ENCODE assay signal across 14 mouse cellular contexts in the genomic region with DNA sequence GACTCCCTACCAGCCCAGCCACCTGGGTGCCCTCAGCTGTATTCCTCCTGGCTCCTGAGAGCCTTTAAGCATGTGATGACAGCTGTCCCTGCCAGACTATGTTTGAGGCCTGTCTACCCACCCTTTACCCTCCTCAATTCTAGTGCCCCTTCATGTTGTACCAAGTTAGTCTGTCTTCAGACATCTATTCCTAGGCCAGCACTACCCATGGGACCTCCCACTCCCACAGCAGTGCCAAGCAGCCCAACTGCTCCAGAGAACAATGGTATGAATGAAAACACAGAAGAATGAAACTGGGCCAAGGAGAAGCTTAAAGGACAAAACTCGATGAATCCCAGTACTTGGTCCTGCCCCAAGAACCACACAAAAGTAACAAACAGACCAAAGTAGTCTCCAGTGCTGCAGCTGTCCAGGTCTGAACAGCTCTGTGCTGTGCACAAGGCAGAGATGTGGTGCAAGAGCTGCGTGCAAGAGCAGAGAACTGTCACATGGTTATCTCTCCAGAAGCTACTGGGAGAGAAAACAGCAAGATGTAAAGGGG. TPM values are rescaled to one million over a fixed set of nuclear protein-coding genes. Genes with fewer than 3 reads are reported as not detected.
DNase-seq lines count a peak whose midpoint lies in the region; ATAC-seq lines count a peak whose summit lies in the region.
"Had no signal": no experiment of that assay in that cellular context is flagged by ENCODE, and none has a peak within 500 bp of the region (broad histone marks: within the 10 kb centered on the region; RNA-seq: fewer than 3 reads in every experiment).

No protein-coding gene starts in this region.

- H3K9ac ChIP-seq in forebrain, embryonic 16.5 days (replicated peaks; ENCODE audit: low read depth, low read length) = no peak overlapping the region
- H3K9ac ChIP-seq in midbrain, embryonic 14.5 days (replicated peaks; ENCODE audit: low read length) = no peak overlapping the region
- no peak overlapping the region for H3K9ac ChIP-seq in intestine, embryonic 15.5 days

- peak overlapping the region; percentile 33; the same call in 1 of the 2 replicates for H3K27ac ChIP-seq in forebrain, embryonic 16.5 days (ENCODE audit: low read length)
- no peak overlapping the region for H3K27ac ChIP-seq in midbrain, embryonic 14.5 days (replicated peaks; ENCODE audit: low read depth, low read length)
- H3K27ac ChIP-seq in intestine, embryonic 15.5 days = no peak overlapping the region

- intact Hi-C loops in left cerebral cortex, postnatal 4 days (cut with DNase I) = no loop called here
- intact Hi-C loops in left cerebral cortex, postnatal 25 days (cut with DNase I) = no loop called here

- no peak overlapping the region for H3K4me3 ChIP-seq in forebrain, embryonic 16.5 days (replicated peaks; ENCODE audit: low read length)
- no peak overlapping the region for H3K4me3 ChIP-seq in midbrain, embryonic 14.5 days (replicated peaks; ENCODE audit: low read depth, low read length)
- no peak overlapping the region for H3K4me3 ChIP-seq in intestine, embryonic 15.5 days (replicated peaks)

- no peaks in the 10 kb centered on the region for H3K36me3 ChIP-seq in forebrain, embryonic 16.5 days (ENCODE audit: control insufficient read depth, insufficient read depth)
- peaks cover 12% of the 10 kb centered on the region; the same call in 1 of the 2 replicates for H3K36me3 ChIP-seq in midbrain, embryonic 14.5 days (ENCODE audit: control insufficient read depth, insufficient read depth, low read length)
- peaks cover 4% of the 10 kb centered on the region; the same call in 1 of the 2 replicates for H3K36me3 ChIP-seq in intestine, embryonic 15.5 days

- H3K4me2 ChIP-seq in forebrain, embryonic 16.5 days (ENCODE audit: low read length) = no peak overlapping the region
- no peak overlapping the region for H3K4me2 ChIP-seq in midbrain, embryonic 14.5 days (ENCODE audit: low read length)
- no peak overlapping the region for H3K4me2 ChIP-seq in intestine, embryonic 15.5 days (replicated peaks)

- H3K9me3 ChIP-seq in forebrain, embryonic 16.5 days (ENCODE audit: control insufficient read depth, low read length) = no peaks in the 10 kb centered on the region
- no peaks in the 10 kb centered on the region for H3K9me3 ChIP-seq in midbrain, embryonic 14.5 days (ENCODE audit: control insufficient read depth, low read length)
- H3K9me3 ChIP-seq in intestine, embryonic 15.5 days = no peaks in the 10 kb centered on the region

- H3K27me3 ChIP-seq in forebrain, embryonic 16.5 days (replicated peaks; ENCODE audit: control insufficient read depth, insufficient read depth, low read length) = no peaks in the 10 kb centered on the region
- H3K27me3 ChIP-seq in midbrain, embryonic 14.5 days (ENCODE audit: control insufficient read depth, insufficient read depth, low read length) = no peaks in the 10 kb centered on the region
- H3K27me3 ChIP-seq in intestine, embryonic 15.5 days (replicated peaks) = no peaks in the 10 kb centered on the region

- WGBS in forebrain, embryonic 16.5 days = 38% methylated on average over 2 of the region's 2 CpGs
- 74% methylated on average over 2 of the region's 2 CpGs for WGBS in midbrain, embryonic 14.5 days
- WGBS in intestine, embryonic 15.5 days = 85% methylated on average over 2 of the region's 2 CpGs

- H3K4me1 ChIP-seq in forebrain, embryonic 16.5 days (replicated peaks; ENCODE audit: control insufficient read depth, insufficient read depth, low read length) = peaks cover 16% of the 10 kb centered on the region
- no peaks in the 10 kb centered on the region for H3K4me1 ChIP-seq in midbrain, embryonic 14.5 days (ENCODE audit: control insufficient read depth, insufficient read depth, low read length)
- H3K4me1 ChIP-seq in intestine, embryonic 15.5 days (replicated peaks) = peaks cover 22% of the 10 kb centered on the region

- DNase-seq in frontal cortex, postnatal 14 days (ENCODE audit: low spot score in 2 of 2) = no peak
- peak; percentile 16 for DNase-seq in left cerebral cortex, postnatal 4 days
- DNase-seq in left cerebral cortex, postnatal 25 days (ENCODE audit: low spot score in 2 of 2) = no peak
- DNase-seq in midbrain, embryonic 14.5 days = peak; percentile 17
- DNase-seq in cerebellum, adult 9-10 months = no peak
- DNase-seq: right cerebral cortex, postnatal 25 days had no signal

- peak; percentile 58; the same call in 1 of the 2 replicates for ATAC-seq in frontal cortex, adult (ENCODE audit: low TSS enrichment)
- ATAC-seq in forebrain, embryonic 16.5 days = peak; percentile 51
- ATAC-seq in midbrain, embryonic 14.5 days (ENCODE audit: low FRiP score, low TSS enrichment) = no peak
- no peak for ATAC-seq in intestine, embryonic 15.5 days

RNA-seq across cellular contexts. Expression of a gene that starts 11.7 kb away (rescaled TPM):
- 10 to 100 TPM; 35.1 to 36.1 TPM for total RNA-seq in left cerebral cortex, postnatal 4 days (2021)
- total RNA-seq in left cerebral cortex, postnatal 25 days (2021) = 10 to 100 TPM; 25.1 to 27.3 TPM
- 16.9 and 21.3 TPM in 2 replicates for polyA plus RNA-seq in forebrain, embryonic 16.5 days (2015; fragmentation: Nextera tagmentation; extraction: Ambion mirVana)
- 12.0 and 19.1 TPM in 2 replicates for polyA plus RNA-seq in midbrain, embryonic 14.5 days (2014; fragmentation: Nextera tagmentation; extraction: Ambion mirVana)
- 27.4 and 29.8 TPM in 2 replicates for polyA plus RNA-seq in intestine, embryonic 15.5 days (2015; fragmentation: Nextera tagmentation; extraction: Ambion mirVana)

RNA-seq across cellular contexts. Expression of a gene that starts 28.0 kb away (rescaled TPM):
- 10 to 100 TPM; 66.3 to 68.0 TPM for total RNA-seq in left cerebral cortex, postnatal 4 days (2021)
- total RNA-seq in left cerebral cortex, postnatal 25 days (2021) = 10 to 100 TPM; 56.7 to 69.6 TPM
- polyA plus RNA-seq in forebrain, embryonic 16.5 days (2015; fragmentation: Nextera tagmentation; extraction: Ambion mirVana) = 99.6 and 101 TPM in 2 replicates
- polyA plus RNA-seq in midbrain, embryonic 14.5 days (2014; fragmentation: Nextera tagmentation; extraction: Ambion mirVana) = 82.8 and 94.7 TPM in 2 replicates
- 43.2 and 43.4 TPM in 2 replicates for polyA plus RNA-seq in intestine, embryonic 15.5 days (2015; fragmentation: Nextera tagmentation; extraction: Ambion mirVana)

RNA-seq across cellular contexts. Expression of a gene that starts 52.8 kb away (rescaled TPM):
- not detected for total RNA-seq in left cerebral cortex, postnatal 4 days (2021)
- not detected for total RNA-seq in left cerebral cortex, postnatal 25 days (2021)
- not detected in 2 replicates for polyA plus RNA-seq in forebrain, embryonic 16.5 days (2015; fragmentation: Nextera tagmentation; extraction: Ambion mirVana)
- polyA plus RNA-seq in midbrain, embryonic 14.5 days (2014; fragmentation: Nextera tagmentation; extraction: Ambion mirVana) = not detected in 2 replicates
- not detected in 2 replicates for polyA plus RNA-seq in intestine, embryonic 15.5 days (2015; fragmentation: Nextera tagmentation; extraction: Ambion mirVana)
- total RNA-seq: heart, postnatal 25 days; left cerebral cortex, postnatal 36 days had no signal
- polyA plus RNA-seq: kidney, postnatal 0 days; neural tube, embryonic 14.5 days; stomach, embryonic 14.5 days had no signal

Comparison
In these comparisons a context has a peak if more than half of its experiments do, and no peak if none do; other contexts are left out.
1. DNase-seq: peak in left cerebral cortex, postnatal 4 days (single experiment) and midbrain, embryonic 14.5 days (single experiment); none in frontal cortex, postnatal 14 days (0 of 2), left cerebral cortex, postnatal 25 days (0 of 2) and cerebellum, adult 9-10 months (single experiment).
2. ATAC-seq: peak in frontal cortex, adult (single experiment) and forebrain, embryonic 16.5 days (single experiment); none in midbrain, embryonic 14.5 days (single experiment) and intestine, embryonic 15.5 days (single experiment).